Mouse (Mus musculus) central nervous system, embryonic 18 days (tissue): Measurements from ENCODE around the gene Apip. TPM values are rescaled to one million over a fixed set of nuclear protein-coding genes. Genes with fewer than 3 reads are reported as not detected.

Experiments used
- polyA plus RNA-seq: library from polyadenylated mRNA; depleted of rRNA; stranded (reverse); fragments of >200 nt; gene quantifications from 2 replicates; pipeline ENCODE4 v1.2.3, GENCODE M21; 2012; rRNA removed

Gene Apip
- polyA plus RNA-seq = 41.7 and 42.0 TPM in 2 replicates

GRCm38 (mm10) chr2:103073219-103073982 lies at the start of gene Apip, which contains the start of gene Pdhx:
TSS of gene Apip (plus strand) at chr2:103073675.
TSS of gene Pdhx (minus strand) at chr2:103073513.

Other genes starting within 250 kb of the Apip start
- gene Cd44, start 172.0 kb upstream of the Apip start, polyA plus RNA-seq = 4.3 and 6.0 TPM in 2 replicates
- 55.1 and 57.8 TPM in 2 replicates for gene Pdhx, start 162 bp upstream of the Apip start, polyA plus RNA-seq
- gene Ehf, start 229.6 kb downstream of the Apip start, polyA plus RNA-seq = 0.13 and 0.36 TPM in 2 replicates